Mouse (Mus musculus): ENCODE measurements around the gene Ostc.
A peak's percentile ranks its signal among the peaks of the same experiment; 100 is the strongest.

The Ostc gene

GRCm38 (mm10) chr3:130708967-130709924 lies at the start of gene Ostc:
Ostc (minus strand) TSS chr3:130709444.
- DNase-seq = peak; percentile 89

DNA sequence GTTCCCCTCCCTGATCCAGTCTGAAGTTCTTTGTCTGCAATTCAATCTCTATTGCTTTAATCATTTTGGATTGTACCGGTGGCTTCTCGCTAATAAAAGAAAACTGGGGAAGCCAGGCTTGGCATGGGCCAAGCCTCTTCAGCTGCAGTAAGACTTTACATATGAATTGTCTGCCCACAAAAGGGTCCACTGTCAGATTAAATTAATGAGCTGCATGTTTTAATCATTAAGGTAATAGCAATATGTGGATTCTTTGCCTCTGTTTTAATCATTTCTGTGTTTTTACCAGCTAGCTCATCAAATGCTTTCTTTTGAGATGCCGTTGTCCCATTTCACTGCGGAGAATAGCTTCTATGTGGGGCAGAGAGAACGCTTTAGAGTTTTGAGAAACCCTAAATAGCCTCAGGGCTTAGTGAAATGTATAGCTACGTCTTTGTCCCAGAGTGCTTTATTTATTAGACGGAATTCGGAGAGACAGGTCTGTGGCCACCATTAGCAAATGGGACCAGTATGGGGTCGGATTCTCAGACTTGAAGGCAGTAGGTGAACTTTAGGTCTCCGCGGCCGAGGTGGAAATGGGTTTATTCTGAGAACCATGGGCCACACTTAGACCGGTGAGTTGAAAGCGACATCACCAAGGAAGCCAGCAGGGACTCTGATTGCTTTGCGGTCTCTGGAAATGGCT lies 49.1 kb upstream of the Ostc start:
- DNase-seq = no peak

DNA sequence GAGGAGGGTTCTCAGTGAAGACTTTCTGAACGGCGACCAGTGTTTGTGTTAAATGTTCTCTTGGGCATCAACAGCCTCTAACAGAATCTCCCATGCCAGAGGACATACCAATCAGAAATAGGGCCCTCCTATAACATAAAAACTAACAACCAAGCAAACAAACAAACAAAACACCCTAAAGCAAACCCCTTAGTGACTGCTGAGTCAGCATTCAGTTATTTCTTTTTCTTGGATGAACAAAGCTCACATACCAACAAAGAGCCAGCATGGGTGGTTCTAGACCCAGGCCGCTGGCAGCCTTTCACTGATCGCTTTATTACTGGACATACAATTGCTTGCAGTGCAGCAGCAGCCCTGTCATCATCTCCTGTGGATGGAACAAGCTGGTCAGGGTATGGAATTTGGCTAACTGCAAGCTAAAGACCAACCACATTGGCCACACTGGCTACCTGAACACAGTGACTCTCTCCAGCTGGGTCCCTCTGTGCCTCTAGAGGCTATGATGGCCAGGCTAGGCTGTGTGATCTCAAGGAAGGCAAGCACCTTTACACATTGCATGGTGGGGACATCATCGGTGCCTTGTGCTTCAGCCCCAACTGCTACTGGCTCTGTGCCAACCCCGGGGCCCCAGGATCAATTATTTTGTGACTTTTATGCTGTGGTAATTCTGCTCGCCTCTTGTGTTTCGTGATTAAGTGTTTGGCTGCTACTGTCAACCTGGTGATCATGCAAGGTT lies 48.0 kb upstream of the Ostc start:
- no peak for DNase-seq

GRCm38 (mm10) chr3:130749206-130749605 lies 40.0 kb upstream of the Ostc start:
- DNase-seq = no peak

DNA sequence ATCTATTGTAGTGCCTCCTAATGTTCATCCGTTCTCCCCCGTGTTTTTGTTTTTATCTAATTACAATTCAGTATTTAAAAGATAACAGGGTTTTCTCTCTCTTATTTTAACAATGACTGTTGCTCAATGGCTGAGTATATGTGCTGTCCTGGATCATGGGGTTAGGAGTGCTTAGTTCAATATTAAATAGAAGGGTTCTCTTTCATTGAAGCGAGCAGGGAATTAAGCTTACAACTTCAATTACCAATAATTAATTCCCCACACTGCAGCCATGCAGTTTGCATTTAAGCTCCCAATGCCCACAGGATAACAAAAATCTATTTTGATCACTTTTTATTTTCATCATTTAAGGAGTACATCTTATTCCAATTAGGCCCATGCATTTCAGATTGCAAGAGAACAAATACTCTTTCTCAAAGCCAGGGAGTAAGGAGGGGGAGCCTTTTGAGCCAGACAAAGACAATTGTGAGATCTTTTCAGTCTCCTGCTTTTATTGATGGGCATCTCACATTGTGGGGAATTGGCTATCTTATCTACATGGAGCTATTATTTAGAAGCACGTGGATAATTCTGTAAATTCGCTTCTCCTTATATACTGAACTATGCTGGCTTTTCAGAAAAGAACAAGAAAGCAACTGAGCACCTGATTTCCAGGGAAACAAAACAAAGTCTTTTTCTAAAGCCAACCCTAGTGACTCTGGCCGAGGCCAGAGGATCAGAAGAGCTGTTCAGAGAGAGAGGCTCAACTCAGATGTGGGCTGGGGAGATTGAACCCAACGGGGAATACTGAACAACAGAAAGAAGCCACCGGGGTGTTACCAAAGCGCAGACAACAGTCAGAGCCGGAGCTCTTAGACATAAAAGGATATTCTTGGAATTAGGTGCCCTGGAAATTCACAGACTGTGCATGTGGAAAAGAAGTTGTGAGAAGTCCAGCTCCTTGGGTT lies 37.7 kb upstream of the Ostc start:
- no peak for DNase-seq

GRCm38 (mm10) chr3:130737652-130738361 lies 28.6 kb upstream of the Ostc start:
- DNase-seq = no peak

DNA sequence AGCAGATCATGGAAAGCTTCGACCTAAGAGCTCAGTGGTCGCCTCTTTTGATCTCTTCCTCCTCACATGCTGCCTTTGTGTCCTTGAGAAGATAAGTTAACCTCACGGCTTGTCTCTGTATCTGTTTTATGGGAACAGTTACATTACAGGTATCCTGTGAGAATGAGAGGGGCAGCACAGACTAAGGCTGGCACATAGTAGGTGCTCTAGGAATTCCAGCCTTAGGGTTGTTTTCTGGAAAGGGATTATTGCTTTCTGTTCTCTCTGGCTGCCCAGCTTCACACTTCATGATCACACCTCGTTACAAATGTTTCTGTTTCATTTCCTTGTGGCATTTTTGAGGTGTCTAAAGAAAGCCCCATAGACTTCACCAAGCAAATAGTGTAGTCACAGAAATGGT lies 27.5 kb upstream of the Ostc start:
- DNase-seq = no peak

- DNase-seq = peak; percentile 94
These were observed 21.0 kb upstream of the Ostc start, which contains the start of gene Rpl34 for GRCm38 (mm10) chr3:130730189-130730653. Rpl34 (minus strand) TSS chr3:130730398.

GRCm38 (mm10) chr3:130729472-130730188 lies 20.4 kb upstream of the Ostc start:
- no peak for DNase-seq

DNA sequence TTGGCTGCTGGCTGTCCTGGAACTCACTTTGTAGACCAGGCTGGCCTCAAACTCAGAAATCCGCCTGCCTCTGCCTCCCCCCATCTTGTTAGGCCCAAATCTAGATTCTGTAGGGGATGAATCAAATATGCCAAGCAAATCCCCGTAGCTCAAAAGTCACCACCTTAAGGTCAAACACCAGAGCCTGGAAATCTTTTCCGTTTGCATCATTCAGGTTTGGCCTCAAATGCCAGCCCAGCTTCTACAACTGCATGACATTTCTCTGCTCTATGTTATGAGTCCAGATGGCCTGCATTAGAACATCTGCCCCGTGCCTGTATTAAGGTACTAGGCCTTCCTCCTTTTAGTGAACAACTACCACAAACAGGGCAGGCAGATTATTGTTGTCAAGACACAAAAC lies 18.4 kb upstream of the Ostc start:
- DNase-seq = no peak

GRCm38 (mm10) chr3:130727036-130727435 lies 17.8 kb upstream of the Ostc start:
- DNase-seq = no peak

DNA sequence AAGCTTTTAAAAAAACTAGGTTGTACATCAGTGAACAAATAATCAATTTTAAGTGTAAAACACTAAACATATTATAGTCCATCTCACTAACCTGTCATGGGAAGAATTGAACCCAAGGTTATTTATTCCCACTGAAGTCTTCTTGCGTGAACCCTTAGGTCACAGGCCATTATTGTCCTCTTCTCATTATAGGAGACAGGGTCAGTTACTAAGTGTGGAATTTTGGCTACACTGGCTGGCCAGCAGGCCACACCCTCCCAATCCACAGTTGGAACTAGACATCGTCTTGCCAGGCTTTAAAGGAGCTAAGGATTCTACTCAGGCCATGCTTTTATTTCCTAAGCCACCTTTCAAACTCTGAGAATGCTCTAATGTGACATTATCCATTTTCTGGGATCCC lies 16.5 kb upstream of the Ostc start:
- no peak for DNase-seq

DNA sequence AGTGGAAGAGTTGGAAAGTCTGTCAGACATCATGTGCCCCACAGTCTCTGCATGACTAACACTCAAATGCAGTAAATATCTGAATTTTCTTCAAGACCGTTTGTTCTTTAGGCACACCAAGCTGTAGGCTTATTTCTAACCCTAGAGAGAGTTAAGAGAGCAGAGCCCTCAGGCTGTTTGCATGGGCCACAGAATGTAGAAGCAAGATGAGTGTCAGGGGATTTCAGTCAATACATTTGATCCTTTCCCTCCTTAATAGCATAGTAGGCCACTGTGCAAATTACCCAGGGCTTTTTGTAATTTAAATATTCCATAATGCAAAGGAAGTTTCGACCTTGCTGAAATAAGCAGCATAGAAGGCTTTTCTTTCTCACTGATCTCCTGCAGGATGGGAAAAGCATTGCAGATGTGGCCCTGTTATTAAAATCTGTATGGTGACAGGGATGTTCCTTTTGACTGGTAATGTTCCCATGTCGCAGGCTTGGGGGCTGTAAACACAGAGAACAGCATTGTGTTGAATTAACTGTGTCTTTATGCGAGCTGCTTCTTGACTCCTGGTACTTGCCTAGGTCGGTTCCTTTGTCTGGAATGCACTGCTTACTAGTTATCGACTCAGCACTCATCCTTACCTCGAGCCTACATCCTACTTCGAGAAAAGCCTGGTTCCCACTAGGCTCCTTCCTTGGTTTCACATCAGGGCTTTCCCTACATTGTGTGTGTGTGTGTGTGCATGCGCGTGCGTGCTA lies 13.7 kb upstream of the Ostc start:
- no peak for DNase-seq

- DNase-seq = no peak
These were observed 11.0 kb upstream of the Ostc start for GRCm38 (mm10) chr3:130720225-130720624.

DNA sequence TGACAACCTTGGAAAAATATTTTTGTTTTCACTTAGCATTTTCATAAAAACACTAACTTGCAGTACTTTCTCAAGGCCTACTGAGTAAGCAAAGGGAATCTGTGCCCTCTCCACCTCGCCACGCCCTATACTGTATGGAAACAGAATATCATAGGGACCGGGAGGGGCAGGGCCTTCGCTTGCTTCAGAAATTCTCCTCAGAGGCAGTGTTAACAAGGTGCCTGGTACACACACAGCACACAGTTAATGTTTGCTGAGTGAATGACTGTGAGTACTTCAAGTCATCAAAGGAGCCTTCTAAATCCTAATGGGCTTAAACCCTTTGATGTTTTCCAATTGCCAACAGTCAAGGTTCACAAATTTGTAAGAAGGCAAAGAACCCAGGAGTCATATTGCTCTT lies 9.6 kb upstream of the Ostc start:
- DNase-seq = no peak

GRCm38 (mm10) chr3:130716555-130716954 lies 7.3 kb upstream of the Ostc start:
- no peak for DNase-seq

GRCm38 (mm10) chr3:130714775-130715568 lies 5.7 kb upstream of the Ostc start:
- peak; percentile 52 for DNase-seq

DNA sequence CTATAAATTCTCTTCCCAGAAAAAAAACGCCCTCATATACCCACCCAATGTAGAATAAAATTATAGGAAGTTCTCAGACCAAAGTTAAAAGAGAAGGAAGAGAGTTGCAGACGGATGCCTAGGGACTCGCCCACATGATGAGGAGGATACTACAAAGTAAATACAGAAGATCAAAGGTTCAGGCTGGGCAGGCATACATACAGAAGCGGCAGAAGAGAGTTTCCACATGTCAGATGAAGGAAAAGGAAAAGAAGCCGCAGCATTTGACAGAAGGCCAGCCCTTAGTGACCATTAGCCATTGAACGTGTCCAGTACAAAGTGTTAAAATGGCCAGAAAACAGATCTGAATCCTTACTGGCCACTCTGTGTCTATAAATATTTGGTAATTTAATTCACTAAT lies 3.6 kb upstream of the Ostc start:
- DNase-seq = no peak

- DNase-seq = no peak
These were observed 859 bp upstream of the Ostc start for GRCm38 (mm10) chr3:130710103-130710502.

All from right cerebral cortex, postnatal 25 days (tissue).